Mouse (Mus musculus) B cell, adult (primary cell): Measurements from ENCODE around the gene Aldoart2. TPM values are rescaled to one million over a fixed set of nuclear protein-coding genes. Genes with fewer than 3 reads are reported as not detected.

Source experiments
- total RNA-seq: library from RNA; stranded (reverse); gene quantifications from 4 replicates; pipeline ENCODE4 v1.2.4, GENCODE M21; 2023; ENCODE audit not compliant: inconsistent age

The Aldoart2 gene
- total RNA-seq = not detected in 4 replicates

DNA sequence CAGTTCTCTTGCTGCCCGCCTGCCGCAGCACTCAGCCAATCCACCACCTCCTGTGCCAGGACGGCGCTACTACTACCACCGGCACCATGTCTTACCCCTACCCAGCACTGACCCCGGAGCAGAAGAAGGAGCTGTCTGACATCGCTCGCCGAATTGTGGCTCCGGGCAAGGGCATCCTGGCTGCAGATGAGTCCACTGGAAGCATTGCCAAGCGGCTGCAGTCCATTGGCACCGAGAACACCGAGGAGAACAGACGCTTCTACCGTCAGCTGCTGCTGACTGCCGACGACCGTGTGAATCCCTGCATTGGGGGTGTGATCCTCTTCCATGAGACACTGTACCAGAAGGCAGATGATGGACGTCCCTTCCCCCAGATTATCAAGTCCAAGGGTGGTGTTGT, at the start of gene Aldoart2:
Gene Aldoart2 (plus strand): TSS at position 34 of the 400 bp plus-strand sequence.

DNA sequence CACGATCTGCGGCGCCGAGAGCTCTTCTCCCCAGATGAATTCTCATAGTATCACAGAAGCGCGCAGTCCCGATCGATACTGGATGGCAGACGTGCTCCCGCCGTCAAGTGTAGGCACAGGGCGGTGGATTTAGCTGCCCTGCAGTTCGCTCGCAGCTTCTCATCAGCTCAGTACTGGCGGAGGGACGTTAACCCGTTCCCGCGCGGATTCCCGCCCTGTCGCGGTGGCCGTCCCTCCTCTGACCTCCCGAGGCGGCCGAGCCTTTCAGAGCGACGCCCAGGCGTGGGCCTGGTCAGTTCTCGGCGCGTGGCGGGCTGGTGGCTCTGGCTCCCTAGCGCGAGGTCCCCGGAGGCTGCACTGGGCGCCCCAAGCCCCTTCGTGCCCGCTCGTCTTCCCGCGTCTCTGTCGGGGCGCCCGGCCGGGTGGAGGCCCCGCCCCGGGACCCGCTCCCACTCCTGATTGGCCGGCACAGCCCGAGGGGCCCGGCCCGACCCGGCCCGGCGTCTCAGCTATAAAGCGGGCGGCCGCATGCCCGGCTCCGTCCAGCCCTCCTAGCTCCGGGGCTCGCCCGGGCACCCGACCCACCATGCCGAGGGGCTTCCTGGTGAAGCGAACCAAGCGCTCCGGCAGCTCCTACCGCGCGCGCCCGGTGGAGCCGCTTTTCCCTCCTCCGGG, 34.0 kb downstream of the Aldoart2 start, which contains the start of gene Insm2:
Gene Insm2 (plus strand): TSS at position 541 of the 675 bp plus-strand sequence.

Other genes starting within 250 kb of the Aldoart2 start
- 88.5 to 110 TPM (median 105 TPM) in 4 replicates for gene Psma6, start 181.0 kb upstream of the Aldoart2 start, total RNA-seq
- gene Nfkbia, start 72.6 kb upstream of the Aldoart2 start, total RNA-seq = 238 to 281 TPM (median 271 TPM) in 4 replicates
- gene Insm2, start 34.2 kb downstream of the Aldoart2 start, total RNA-seq = not detected in 4 replicates